In genomic region chr11:102144957-102145470, GRCm38 (mm10) we compare ENCODE assay signal across 9 mouse cellular contexts. TPM values are rescaled to one million over a fixed set of nuclear protein-coding genes. Genes with fewer than 3 reads are reported as not detected.
A peak's percentile ranks its signal among the peaks of the same experiment; 100 is the strongest.
DNase-seq lines count a peak whose midpoint lies in the region; ATAC-seq lines count a peak whose summit lies in the region.
"Had no signal": no experiment of that assay in that cellular context is flagged by ENCODE, and none has a peak within 500 bp of the region (broad histone marks: within the 10 kb centered on the region; RNA-seq: fewer than 3 reads in every experiment).

No protein-coding gene starts in this region.

- H3K9ac ChIP-seq in heart, embryonic 12.5 days: peak overlapping the region; percentile 48; the same call in 1 of the 2 replicates
- H3K9ac ChIP-seq in hindbrain, embryonic 14.5 days: no peak overlapping the region
- H3K9ac ChIP-seq in midbrain, embryonic 11.5 days (ENCODE audit: low read length): no peak overlapping the region

- H3K9me3 ChIP-seq in heart, embryonic 12.5 days (replicated peaks): no peaks in the 10 kb centered on the region
- no peaks in the 10 kb centered on the region for H3K9me3 ChIP-seq in hindbrain, embryonic 14.5 days (ENCODE audit: control insufficient read depth, low read length)
- H3K9me3 ChIP-seq in midbrain, embryonic 11.5 days (ENCODE audit: control insufficient read depth, low read length): no peaks in the 10 kb centered on the region

- no peak for DNase-seq in heart, adult 11 months
- peak; percentile 62 for DNase-seq in R1 (ENCODE audit: low read depth, low spot score)
- no peak for DNase-seq in hindbrain, embryonic 14.5 days (ENCODE audit: low spot score)
- no peak for DNase-seq in midbrain, embryonic 11.5 days (ENCODE audit: low spot score, missing footprints)
- no peak for DNase-seq in left cerebral cortex, postnatal 36 days (ENCODE audit: low spot score in 2 of 2)
- DNase-seq in kidney, adult 8-10 months: no peak
- DNase-seq: kidney, adult 11 months had no signal

- H3K4me3 ChIP-seq in heart, embryonic 12.5 days: peak overlapping the region; percentile 47
- H3K4me3 ChIP-seq in hindbrain, embryonic 14.5 days (replicated peaks; ENCODE audit: low read length): peak overlapping the region; percentile 15
- peak overlapping the region; percentile 18; the same call in 1 of the 2 replicates for H3K4me3 ChIP-seq in midbrain, embryonic 11.5 days (ENCODE audit: low read depth, low read length)

- ATAC-seq in heart, embryonic 12.5 days (ENCODE audit: insufficient number of reproducible peaks, low FRiP score): 0 out of 2 replicates have a peak, but pooled peaks have one; percentile 20
- no peak for ATAC-seq in hindbrain, embryonic 14.5 days (ENCODE audit: low FRiP score)
- ATAC-seq in midbrain, embryonic 11.5 days (ENCODE audit: low FRiP score): 0 out of 2 replicates have a peak, but pooled peaks have one; percentile 9
- no peak for ATAC-seq in frontal cortex, adult (ENCODE audit: low TSS enrichment)

- H3K4me2 ChIP-seq in heart, embryonic 12.5 days: peak overlapping the region; percentile 75
- H3K4me2 ChIP-seq in hindbrain, embryonic 14.5 days (replicated peaks): peak overlapping the region; percentile 32
- peak overlapping the region; percentile 39; the same call in 1 of the 2 replicates for H3K4me2 ChIP-seq in midbrain, embryonic 11.5 days

- H3K4me1 ChIP-seq in heart, embryonic 12.5 days (replicated peaks): peaks cover 33% of the 10 kb centered on the region
- no peaks in the 10 kb centered on the region; the same call in 1 of the 2 replicates for H3K4me1 ChIP-seq in hindbrain, embryonic 14.5 days (replicated peaks; ENCODE audit: control insufficient read depth, insufficient read depth, low read length)
- 0 out of 2 replicates have a peak, but pooled peaks cover 9% of the 10 kb centered on the region for H3K4me1 ChIP-seq in midbrain, embryonic 11.5 days (ENCODE audit: control insufficient read depth, insufficient read depth, low read length)

- intact Hi-C loops in left cerebral cortex, postnatal 36 days (cut with DNase I): no loop called here

- 23% methylated on average over 13 of the region's 13 CpGs for WGBS in heart, embryonic 12.5 days
- WGBS in hindbrain, embryonic 14.5 days: 21% methylated on average over 13 of the region's 13 CpGs
- WGBS in midbrain, embryonic 11.5 days: 25% methylated on average over 13 of the region's 13 CpGs

- no peaks in the 10 kb centered on the region for H3K36me3 ChIP-seq in heart, embryonic 12.5 days
- H3K36me3 ChIP-seq in hindbrain, embryonic 14.5 days (replicated peaks; ENCODE audit: control insufficient read depth, insufficient read depth): no peaks in the 10 kb centered on the region
- H3K36me3 ChIP-seq in midbrain, embryonic 11.5 days (ENCODE audit: control insufficient read depth, insufficient read depth, low read length): no peaks in the 10 kb centered on the region

- peaks cover 69% of the 10 kb centered on the region for H3K27me3 ChIP-seq in heart, embryonic 12.5 days (replicated peaks)
- H3K27me3 ChIP-seq in hindbrain, embryonic 14.5 days (ENCODE audit: control insufficient read depth, insufficient read depth, low read length): peaks cover 73% of the 10 kb centered on the region
- peaks cover 51% of the 10 kb centered on the region for H3K27me3 ChIP-seq in midbrain, embryonic 11.5 days (ENCODE audit: control insufficient read depth, insufficient read depth, low read length)

- H3K27ac ChIP-seq in heart, embryonic 12.5 days (ENCODE audit: poor library complexity, severe bottlenecking): no peak overlapping the region
- no peak overlapping the region for H3K27ac ChIP-seq in hindbrain, embryonic 14.5 days
- H3K27ac ChIP-seq in midbrain, embryonic 11.5 days (ENCODE audit: low read depth, low read length): no peak overlapping the region

RNA-seq across cellular contexts. Expression of gene Nags, which starts 0.3 kb away (rescaled TPM):
- polyA plus RNA-seq in heart, embryonic 12.5 days (2016; fragmentation: Nextera tagmentation; extraction: Ambion mirVana): 0.11 TPM in 1 of 2 replicates, not detected in the other
- polyA plus RNA-seq in hindbrain, embryonic 14.5 days (2014; fragmentation: Nextera tagmentation; extraction: Ambion mirVana): 0.09 TPM in 1 of 2 replicates, not detected in the other
- polyA plus RNA-seq in midbrain, embryonic 11.5 days (2014; fragmentation: Nextera tagmentation; extraction: Ambion mirVana): not detected in 2 replicates
- total RNA-seq in left cerebral cortex, postnatal 36 days (2021): not detected

RNA-seq across cellular contexts. Expression of gene Tmem101, which starts 11.2 kb away (rescaled TPM):
- 36.8 and 37.6 TPM in 2 replicates for polyA plus RNA-seq in heart, embryonic 12.5 days (2016; fragmentation: Nextera tagmentation; extraction: Ambion mirVana)
- polyA plus RNA-seq in hindbrain, embryonic 14.5 days (2014; fragmentation: Nextera tagmentation; extraction: Ambion mirVana): 32.7 and 35.0 TPM in 2 replicates
- 33.5 and 35.9 TPM in 2 replicates for polyA plus RNA-seq in midbrain, embryonic 11.5 days (2014; fragmentation: Nextera tagmentation; extraction: Ambion mirVana)
- total RNA-seq in left cerebral cortex, postnatal 36 days (2021): 10 to 100 TPM; 24.2 to 27.3 TPM

RNA-seq across cellular contexts. Expression of gene Pyy, which starts 37.4 kb away (rescaled TPM):
- polyA plus RNA-seq in heart, embryonic 12.5 days (2016; fragmentation: Nextera tagmentation; extraction: Ambion mirVana): not detected in 2 replicates
- 4.3 and 4.4 TPM in 2 replicates for polyA plus RNA-seq in hindbrain, embryonic 14.5 days (2014; fragmentation: Nextera tagmentation; extraction: Ambion mirVana)
- polyA plus RNA-seq in midbrain, embryonic 11.5 days (2014; fragmentation: Nextera tagmentation; extraction: Ambion mirVana): 0.44 TPM in 1 of 2 replicates, not detected in the other
- not detected for total RNA-seq in left cerebral cortex, postnatal 36 days (2021)

RNA-seq across cellular contexts. Expression of gene Lsm12, which starts 40.1 kb away (rescaled TPM):
- polyA plus RNA-seq in heart, embryonic 12.5 days (2016; fragmentation: Nextera tagmentation; extraction: Ambion mirVana): 90.9 and 94.3 TPM in 2 replicates
- 78.6 and 81.9 TPM in 2 replicates for polyA plus RNA-seq in hindbrain, embryonic 14.5 days (2014; fragmentation: Nextera tagmentation; extraction: Ambion mirVana)
- 73.5 and 74.8 TPM in 2 replicates for polyA plus RNA-seq in midbrain, embryonic 11.5 days (2014; fragmentation: Nextera tagmentation; extraction: Ambion mirVana)
- 10 to 100 TPM; 58.0 to 58.7 TPM for total RNA-seq in left cerebral cortex, postnatal 36 days (2021)

RNA-seq across cellular contexts. Expression of gene Ppy, which starts 43.9 kb away (rescaled TPM):
- not detected in 2 replicates for polyA plus RNA-seq in heart, embryonic 12.5 days (2016; fragmentation: Nextera tagmentation; extraction: Ambion mirVana)
- not detected in 2 replicates for polyA plus RNA-seq in hindbrain, embryonic 14.5 days (2014; fragmentation: Nextera tagmentation; extraction: Ambion mirVana)
- polyA plus RNA-seq in midbrain, embryonic 11.5 days (2014; fragmentation: Nextera tagmentation; extraction: Ambion mirVana): not detected in 2 replicates
- total RNA-seq in left cerebral cortex, postnatal 36 days (2021): not detected

Comparison
In these comparisons a context has a peak if more than half of its experiments do, and no peak if none do; other contexts are left out.
1. ATAC-seq: peak in heart, embryonic 12.5 days (single experiment) and midbrain, embryonic 11.5 days (single experiment); none in hindbrain, embryonic 14.5 days (single experiment) and frontal cortex, adult (single experiment).
2. Peak in every context shown above with its lines, with median percentiles within 50 percentile points of each other: H3K4me2 ChIP-seq and H3K4me3 ChIP-seq.